Mouse (Mus musculus) forebrain, embryonic 11.5 days (tissue): ENCODE results near the gene Zfp687. TPM values are rescaled to one million over a fixed set of nuclear protein-coding genes. Genes with fewer than 3 reads are reported as not detected.

ENCODE experiments used
- ATAC-seq: fragments of 200-750 bp; cut with Nextera tagmentation; replicated peaks from 2 replicates; pipeline ENCODE4 v1.8.0; 2017; ENCODE audit warnings: moderate TSS enrichment; ENCODE audit not compliant: low FRiP score
- DNase-seq: peaks from one replicate; pipeline ENCODE4 v3.0.0-alpha.2; 2017; ENCODE audit warnings: low spot score
- H3K27ac ChIP-seq: fragments of 300-500 bp; sonication (generic); 2 replicates; pipeline ENCODE4 v1.5.1; 2014; ENCODE audit warnings: low read depth, low read length
- H3K27me3 ChIP-seq: fragments of 300-500 bp; sonication (generic); 2 replicates; pipeline ENCODE4 v1.6.1; 2014; ENCODE audit warnings: mild to moderate bottlenecking, low read length, mixed read lengths; ENCODE audit not compliant: control insufficient read depth, insufficient read depth
- H3K36me3 ChIP-seq: fragments of 300-500 bp; sonication (generic); 2 replicates; pipeline ENCODE4 v1.6.1; 2014; ENCODE audit warnings: mild to moderate bottlenecking, low read length, moderate library complexity, mixed read lengths; ENCODE audit not compliant: control insufficient read depth, insufficient read depth
- H3K4me1 ChIP-seq: fragments of 300-500 bp; sonication (generic); replicated peaks from 2 replicates; pipeline ENCODE4 v1.6.1; 2014; ENCODE audit warnings: low read length, mixed read lengths; ENCODE audit not compliant: control insufficient read depth, insufficient read depth
- H3K4me2 ChIP-seq: fragments of 300-500 bp; sonication (generic); 2 replicates; pipeline ENCODE4 v1.6.1; 2014; ENCODE audit warnings: low read depth, mild to moderate bottlenecking, low read length, moderate library complexity, mixed read lengths; ENCODE audit not compliant: severe bottlenecking
- H3K4me3 ChIP-seq: fragments of 300-500 bp; sonication (generic); 2 replicates; pipeline ENCODE4 v1.5.1; 2014; ENCODE audit warnings: low read depth, low read length
- H3K9ac ChIP-seq: fragments of 300-500 bp; sonication (generic); 2 replicates; pipeline ENCODE4 v1.6.1; 2014; ENCODE audit warnings: low read length
- H3K9me3 ChIP-seq: fragments of 300-500 bp; sonication (generic); 2 replicates; pipeline ENCODE4 v1.6.1; 2016; ENCODE audit warnings: low read length, mixed read lengths; ENCODE audit not compliant: control insufficient read depth
- WGBS: fragments of 180-500 bp; shearing (Covaris S2); extraction: QIAGEN DNeasy Blood & Tissue Kit; methylation state at CpG from one replicate; pipeline ENCODE4 v1.1.7; 2014; 5-methylcytosine and 5-hydroxymethylcytosine counted together
- polyA plus RNA-seq: library from polyadenylated mRNA; unstranded; fragments of >200 nt; fragmentation: Nextera tagmentation; extraction: Ambion mirVana; gene quantifications from 2 replicates; pipeline ENCODE4 v1.2.1, GENCODE M21; 2014

Zfp687 gene
- polyA plus RNA-seq, 1 experiment from 2014 or later, result 44.2 TPM

DNA sequence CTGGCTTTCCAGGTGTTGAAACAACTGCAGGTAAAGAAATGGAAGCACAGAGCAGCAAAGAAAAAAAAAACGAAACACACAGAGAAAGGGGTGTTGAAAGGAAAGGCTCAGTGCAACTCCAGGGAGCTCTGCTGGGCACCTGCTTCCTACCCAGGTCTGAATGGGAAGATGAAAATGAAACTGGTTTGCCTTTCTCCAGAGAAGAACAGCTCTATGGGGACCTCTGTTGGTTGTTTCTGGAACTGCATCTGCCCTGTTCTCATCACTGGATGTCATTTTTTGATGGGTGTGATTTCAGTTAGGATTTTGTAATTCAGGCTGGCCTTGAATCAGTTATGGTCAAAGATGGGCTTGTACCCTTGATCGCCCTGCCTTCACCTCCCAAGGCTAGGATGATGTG lies 18.3 kb downstream of the Zfp687 start:
- Histone ChIP-seq H3K27me3 (no peaks in the 10 kb centered on the region), H3K4me2 (no peak overlapping the region), H3K4me1 (no peaks in the 10 kb centered on the region), H3K9me3 (no peaks in the 10 kb centered on the region), H3K9ac (no peak overlapping the region), H3K36me3 (peaks cover 7% of the 10 kb centered on the region; the same call in 1 of the 2 replicates), H3K4me3 (no peak overlapping the region), H3K27ac (no peak overlapping the region)
- peak; percentile 87 for DNase-seq
- 43% methylated on average over 2 of the region's 2 CpGs for WGBS
- 0 out of 2 replicates have a peak, but pooled peaks have one; percentile 4 for ATAC-seq

DNA sequence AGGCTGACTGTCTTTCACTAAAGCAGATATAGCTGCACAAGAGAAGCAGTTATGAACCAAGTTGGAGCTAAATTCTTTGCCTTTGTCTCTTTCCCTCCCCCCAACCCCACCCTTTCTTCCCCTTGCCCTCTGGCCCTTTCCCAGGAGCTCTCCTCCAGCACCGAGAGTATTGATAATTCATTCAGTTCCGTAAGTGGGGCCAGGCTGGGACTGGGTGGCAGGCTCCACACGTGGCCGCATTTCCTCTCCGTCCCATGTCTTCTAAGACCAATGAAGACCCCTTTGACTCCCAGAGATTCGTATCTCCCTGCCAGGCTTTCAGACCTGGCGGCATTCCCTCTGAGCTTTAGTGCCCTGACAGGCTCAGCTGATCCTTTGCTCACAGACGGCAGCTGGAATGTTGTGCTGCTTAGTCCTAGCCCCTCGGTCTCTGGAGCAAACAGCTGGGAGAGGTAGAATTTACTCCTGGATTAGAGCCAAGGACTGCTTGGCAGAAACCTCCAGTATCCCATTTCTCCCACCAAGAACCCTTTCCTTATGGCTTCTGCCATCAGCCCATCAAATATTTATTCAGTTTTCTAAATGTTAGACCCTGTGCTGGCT lies 26.0 kb downstream of the Zfp687 start:
- 53% methylated on average over 9 of the region's 9 CpGs for WGBS
- ATAC-seq (no peak), DNase-seq (no peak)
- no peak overlapping the region for H3K27ac ChIP-seq
- no peak overlapping the region for H3K9ac ChIP-seq
- no peaks in the 10 kb centered on the region; the same call in 1 of the 2 replicates for H3K36me3 ChIP-seq
- H3K9me3 ChIP-seq, result no peaks in the 10 kb centered on the region
- H3K4me3 ChIP-seq, result no peak overlapping the region
- H3K4me1 ChIP-seq, result no peaks in the 10 kb centered on the region
- no peaks in the 10 kb centered on the region for H3K27me3 ChIP-seq
- H3K4me2 ChIP-seq, result no peak overlapping the region

DNA sequence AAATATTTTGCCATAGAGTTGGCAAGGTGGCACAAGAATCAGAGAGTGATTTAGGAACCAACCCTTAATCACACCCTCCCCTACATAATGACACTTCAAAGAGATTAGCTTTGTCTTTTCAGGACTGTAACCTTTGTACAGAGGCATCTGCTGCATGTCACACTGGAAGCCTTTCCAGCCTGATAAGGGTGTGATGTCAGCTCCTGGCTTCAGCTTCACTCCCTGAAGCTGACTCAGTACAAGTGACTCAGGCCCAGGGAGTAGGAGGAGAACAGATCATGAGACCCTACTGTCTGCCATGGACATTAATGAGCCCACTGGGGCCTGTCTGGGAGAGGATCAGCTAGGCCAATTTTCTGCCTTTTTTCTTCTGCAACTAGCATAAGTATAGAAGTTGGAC lies 27.7 kb downstream of the Zfp687 start:
- Histone ChIP-seq H3K4me1 (no peaks in the 10 kb centered on the region), H3K9me3 (no peaks in the 10 kb centered on the region), H3K9ac (no peak overlapping the region), H3K27ac (no peak overlapping the region), H3K27me3 (no peaks in the 10 kb centered on the region), H3K36me3 (no peaks in the 10 kb centered on the region; the same call in 1 of the 2 replicates), H3K4me2 (no peak overlapping the region), H3K4me3 (no peak overlapping the region)
- DNase-seq, result no peak
- ATAC-seq, result no peak

DNA sequence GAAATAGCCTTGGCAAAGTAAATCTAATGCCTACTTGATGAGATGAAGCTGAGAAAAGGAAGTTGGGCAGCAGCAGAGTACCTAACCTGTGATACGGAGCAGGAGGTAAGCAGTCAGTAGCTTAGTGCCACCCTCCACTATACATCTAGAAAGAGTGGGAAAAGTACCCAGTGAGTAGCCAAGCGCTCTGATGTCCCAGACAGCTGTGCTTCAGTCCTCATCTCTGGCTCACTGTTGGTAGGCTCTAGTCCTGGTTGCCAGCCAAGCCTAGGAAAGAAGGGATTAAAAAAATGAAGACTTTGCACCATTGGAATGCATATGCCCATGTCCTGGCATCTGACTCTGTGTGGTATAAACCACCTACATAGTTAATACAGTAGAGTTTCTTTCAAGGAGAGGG lies 29.7 kb downstream of the Zfp687 start:
- Histone ChIP-seq H3K4me2 (no peak overlapping the region), H3K9me3 (no peaks in the 10 kb centered on the region), H3K4me3 (no peak overlapping the region), H3K27ac (no peak overlapping the region), H3K9ac (no peak overlapping the region), H3K36me3 (no peaks in the 10 kb centered on the region; the same call in 1 of the 2 replicates), H3K27me3 (no peaks in the 10 kb centered on the region), H3K4me1 (no peaks in the 10 kb centered on the region)
- WGBS, result 89% methylated on average over 2 of the region's 2 CpGs
- no peak for DNase-seq
- no peak for ATAC-seq

DNA sequence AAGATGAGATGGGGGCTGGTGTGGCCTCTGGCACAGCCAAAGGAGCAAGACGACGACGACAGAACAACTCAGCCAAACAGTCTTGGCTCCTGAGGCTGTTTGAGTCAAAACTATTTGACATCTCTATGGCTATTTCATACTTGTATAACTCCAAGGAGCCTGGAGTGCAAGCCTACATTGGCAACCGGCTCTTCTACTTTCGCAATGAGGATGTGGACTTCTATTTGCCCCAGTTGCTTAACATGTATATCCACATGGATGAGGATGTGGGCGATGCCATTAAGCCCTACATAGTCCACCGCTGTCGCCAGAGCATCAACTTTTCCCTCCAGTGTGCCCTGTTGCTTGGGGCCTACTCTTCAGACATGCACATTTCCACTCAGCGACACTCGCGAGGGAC lies 30.9 kb downstream of the Zfp687 start:
- WGBS, result 92% methylated on average over 11 of the region's 11 CpGs
- Histone ChIP-seq H3K4me3 (no peak overlapping the region), H3K27me3 (no peaks in the 10 kb centered on the region), H3K9me3 (no peaks in the 10 kb centered on the region), H3K36me3 (no peaks in the 10 kb centered on the region; the same call in 1 of the 2 replicates), H3K9ac (no peak overlapping the region), H3K27ac (no peak overlapping the region), H3K4me1 (no peaks in the 10 kb centered on the region), H3K4me2 (no peak overlapping the region)
- DNase-seq (no peak), ATAC-seq (no peak)

DNA sequence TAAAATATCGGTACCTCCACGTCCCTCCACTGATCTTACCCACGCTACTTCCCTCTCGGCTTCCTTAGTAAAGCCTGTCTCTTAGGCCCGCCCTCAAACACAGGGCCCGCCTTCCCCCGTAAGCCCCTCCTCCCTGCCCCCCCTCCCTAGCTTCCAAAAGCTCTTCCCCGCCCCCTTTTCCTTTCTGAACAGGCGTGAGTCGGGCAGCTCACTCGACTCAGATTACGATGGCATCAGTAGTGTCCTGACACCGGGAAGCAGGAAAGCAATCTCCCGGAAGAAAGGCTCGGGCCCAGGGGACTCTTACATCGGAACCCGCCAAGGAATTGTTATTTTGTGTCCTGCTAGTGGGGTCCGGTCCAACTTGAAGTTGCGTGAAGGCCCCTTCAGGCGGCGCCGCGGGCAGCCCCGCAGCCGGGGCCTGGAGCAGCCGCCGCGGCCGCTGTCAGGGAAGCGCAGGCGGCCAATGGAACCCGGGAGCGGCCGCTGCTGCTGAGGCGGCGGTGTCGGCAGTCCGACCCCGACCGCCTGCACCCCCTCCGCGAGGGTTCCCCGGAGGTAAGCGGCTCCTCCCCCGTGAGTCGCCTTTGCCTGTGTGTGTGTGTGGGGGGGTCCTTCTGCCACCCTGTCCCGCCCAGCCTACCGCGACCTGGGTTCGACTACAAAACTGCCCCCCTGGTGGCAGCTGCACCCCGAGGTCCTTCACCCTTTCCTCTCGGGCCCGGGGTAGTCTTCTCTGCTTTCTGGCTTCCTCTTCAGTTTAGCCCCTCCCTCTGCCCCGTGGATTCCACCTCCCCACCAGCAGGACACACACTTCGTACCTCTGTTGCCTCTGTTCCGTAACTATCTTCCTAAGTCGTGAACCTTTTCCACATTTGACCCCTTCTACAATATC lies 40.5 kb downstream of the Zfp687 start, which contains the start of gene Pi4kb:
Pi4kb (plus strand) TSS at position 204 of the 895 bp plus-strand sequence.
- peak within 1 kb of the TSS; percentile 82 for H3K4me3 ChIP-seq
- no peaks in the 10 kb centered on the region; the same call in 1 of the 2 replicates for H3K36me3 ChIP-seq
- H3K27ac ChIP-seq, result peak within 1 kb of the TSS; percentile 32; the same call in 1 of the 2 replicates
- no peaks in the 10 kb centered on the region for H3K27me3 ChIP-seq
- peak within 1 kb of the TSS; percentile 92 for H3K9ac ChIP-seq
- DNase-seq (peak; percentile 94), ATAC-seq (peak; percentile 93)
- H3K4me2 ChIP-seq, result peak within 1 kb of the TSS; percentile 78
- WGBS, result under 1% methylated on average over 57 of the region's 57 CpGs
- H3K4me1 ChIP-seq, result no peaks in the 10 kb centered on the region; the same call in 1 of the 2 replicates
- no peaks in the 10 kb centered on the region for H3K9me3 ChIP-seq

DNA sequence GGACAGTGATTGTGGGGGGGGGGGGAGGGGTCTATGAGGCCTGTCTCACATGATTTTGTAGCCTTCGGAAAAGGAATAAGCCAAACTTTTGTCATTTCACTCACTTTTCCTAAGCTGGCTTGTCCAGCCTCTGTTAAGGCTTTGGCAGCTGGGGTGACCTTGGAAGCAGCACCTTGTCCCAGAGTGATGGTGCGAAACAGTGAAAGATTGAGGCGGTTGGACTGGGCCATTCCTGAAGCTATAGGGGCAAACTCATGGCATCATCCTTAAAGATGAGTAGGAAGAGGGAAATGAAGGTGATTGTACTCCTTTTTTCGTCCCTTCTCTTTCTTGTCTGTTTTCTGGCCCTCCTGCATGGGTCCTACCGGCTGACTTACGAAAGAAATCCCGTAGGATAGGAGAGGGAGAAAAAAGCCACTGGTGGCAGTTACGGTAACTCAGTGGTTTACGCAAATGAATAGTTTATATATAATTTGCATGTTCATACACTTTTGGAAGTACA lies 41.2 kb downstream of the Zfp687 start:
- no peak for DNase-seq
- no peaks in the 10 kb centered on the region; the same call in 1 of the 2 replicates for H3K36me3 ChIP-seq
- H3K9ac ChIP-seq, result peak overlapping the region; percentile 47
- H3K4me2 ChIP-seq, result peak overlapping the region; percentile 78
- H3K4me1 ChIP-seq, result no peaks in the 10 kb centered on the region; the same call in 1 of the 2 replicates
- peak overlapping the region; percentile 82 for H3K4me3 ChIP-seq
- no peaks in the 10 kb centered on the region for H3K9me3 ChIP-seq
- ATAC-seq, result peak; percentile 50
- no peaks in the 10 kb centered on the region for H3K27me3 ChIP-seq
- no peak overlapping the region for H3K27ac ChIP-seq
- WGBS, result 23% methylated on average over 9 of the region's 9 CpGs

DNA sequence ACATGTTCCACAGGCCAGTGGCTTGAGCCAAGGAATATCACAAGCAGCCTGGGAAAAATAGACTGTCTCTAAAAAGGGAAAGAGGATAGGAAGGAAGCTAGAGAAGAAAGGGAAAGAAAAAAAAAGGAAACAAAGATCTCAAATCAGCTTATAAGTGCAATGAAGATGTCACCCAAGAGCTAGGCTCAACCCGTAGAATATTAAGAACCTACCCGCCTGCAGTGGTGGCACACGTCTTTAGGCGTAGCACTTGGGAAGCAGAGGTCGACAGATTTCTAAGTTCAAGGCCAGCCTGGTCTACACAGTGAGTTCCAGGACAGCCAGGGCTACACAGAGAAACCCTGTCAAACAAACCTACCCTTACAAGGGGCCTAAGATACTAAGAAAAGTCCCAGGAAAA lies 41.6 kb downstream of the Zfp687 start:
- H3K27ac ChIP-seq, result no peak overlapping the region
- H3K4me1 ChIP-seq, result no peaks in the 10 kb centered on the region; the same call in 1 of the 2 replicates
- no peak for ATAC-seq
- H3K36me3 ChIP-seq, result no peaks in the 10 kb centered on the region; the same call in 1 of the 2 replicates
- H3K4me3 ChIP-seq, result no peak overlapping the region
- no peak for DNase-seq
- H3K9ac ChIP-seq, result no peak overlapping the region
- H3K27me3 ChIP-seq, result no peaks in the 10 kb centered on the region
- H3K4me2 ChIP-seq, result no peak overlapping the region; the same call in 1 of the 2 replicates
- no peaks in the 10 kb centered on the region for H3K9me3 ChIP-seq
- WGBS, result 87% methylated on average over 5 of the region's 5 CpGs
